Mouse (Mus musculus): Measurements from ENCODE around the gene Rsph1. TPM values are rescaled to one million over a fixed set of nuclear protein-coding genes. Genes with fewer than 3 reads are reported as not detected.

The Rsph1 gene
- polyA plus RNA-seq, 1 experiment from 2014 or later, result 1.6 TPM

DNA sequence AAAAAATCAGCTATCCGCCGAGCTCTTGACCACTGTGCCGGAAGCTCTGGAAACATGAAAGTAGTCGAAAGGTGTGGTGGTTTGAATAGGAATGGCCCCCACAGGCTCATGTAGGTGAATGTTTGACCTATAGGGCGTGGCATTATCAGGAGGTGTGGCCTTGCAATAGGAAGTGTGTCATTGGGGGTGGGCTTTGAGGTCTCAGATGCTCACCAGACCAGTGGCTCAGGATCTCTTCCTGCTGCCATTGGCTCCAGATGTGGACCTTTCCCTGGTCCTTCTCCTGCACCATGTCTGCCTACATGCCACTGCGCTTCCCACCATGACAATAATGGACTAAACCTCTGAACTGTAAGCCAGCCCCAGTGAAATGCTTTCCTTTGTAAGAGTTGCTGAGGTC, 65.3 kb downstream of the Rsph1 start:
- Histone ChIP-seq H3K27me3 (replicated peaks) (no peaks in the 10 kb centered on the region), H3K9ac (no peak overlapping the region), H3K27ac (no peak overlapping the region), H3K36me3 (no peaks in the 10 kb centered on the region), H3K4me2 (no peak overlapping the region), H3K9me3 (no peaks in the 10 kb centered on the region), H3K4me1 (0 out of 2 replicates have a peak, but pooled peaks cover 5% of the 10 kb centered on the region), H3K4me3 (replicated peaks) (no peak overlapping the region)
- ATAC-seq (ENCODE audit: insufficient read depth, low FRiP score, low read depth), result no peak
- WGBS, result 88% methylated on average over 6 of the region's 6 CpGs

DNA sequence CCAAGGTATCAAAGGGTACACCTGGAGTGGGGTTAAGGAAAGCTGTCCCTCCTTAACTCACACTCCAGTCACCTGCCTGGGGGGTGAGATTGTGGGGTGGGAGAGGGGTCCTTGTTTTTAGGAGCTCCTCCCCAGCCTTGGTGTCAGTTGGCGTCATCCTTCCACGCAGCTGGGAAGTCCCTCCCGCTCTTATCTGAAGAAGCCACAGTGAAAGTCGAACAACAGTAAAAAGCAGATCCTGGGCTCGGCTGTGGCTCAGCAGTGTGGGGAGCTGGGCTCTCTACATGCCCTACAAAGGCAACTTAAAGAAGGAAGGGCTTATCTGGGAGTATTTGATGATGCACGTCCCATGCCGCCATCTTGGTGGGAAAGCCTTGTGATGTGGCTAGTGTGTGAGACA, 66.9 kb downstream of the Rsph1 start:
- 85% methylated on average over 7 of the region's 7 CpGs for WGBS
- Histone ChIP-seq H3K27ac (no peak overlapping the region), H3K9me3 (no peaks in the 10 kb centered on the region), H3K4me2 (no peak overlapping the region), H3K4me3 (replicated peaks) (no peak overlapping the region), H3K27me3 (replicated peaks) (no peaks in the 10 kb centered on the region), H3K9ac (no peak overlapping the region), H3K36me3 (no peaks in the 10 kb centered on the region), H3K4me1 (no peaks in the 10 kb centered on the region)
- no peak for ATAC-seq (ENCODE audit: insufficient read depth, low FRiP score, low read depth)

DNA sequence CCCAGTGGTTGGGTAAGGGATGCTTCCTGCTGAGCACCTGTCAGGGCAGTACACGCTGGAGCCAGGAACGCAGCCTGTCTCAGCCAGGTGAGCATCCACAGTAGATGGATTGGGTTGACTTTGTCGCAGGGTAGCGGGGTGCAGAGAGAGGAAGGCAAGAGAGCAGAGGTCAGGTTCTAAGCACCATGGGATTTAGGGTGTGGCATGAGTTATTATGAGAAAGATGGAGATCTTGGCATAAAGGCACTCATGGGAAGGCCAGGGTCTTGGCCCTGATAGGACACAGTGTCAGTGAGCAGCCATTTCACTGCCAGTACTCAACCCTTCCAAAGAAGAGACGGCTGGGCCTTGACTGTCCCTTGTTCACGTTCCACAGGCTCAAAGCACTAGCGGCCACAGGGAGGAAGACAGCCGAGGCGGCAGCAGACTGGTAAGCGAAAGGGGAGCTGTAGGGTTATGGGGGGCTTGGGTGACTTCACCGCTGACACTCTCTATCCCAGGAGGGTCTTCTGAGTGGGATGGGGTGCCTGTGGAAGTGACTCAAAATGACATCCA, 67.7 kb downstream of the Rsph1 start:
- Histone ChIP-seq H3K4me2 (no peak overlapping the region), H3K4me3 (replicated peaks) (no peak overlapping the region), H3K9me3 (no peaks in the 10 kb centered on the region), H3K4me1 (no peaks in the 10 kb centered on the region), H3K36me3 (no peaks in the 10 kb centered on the region), H3K27ac (no peak overlapping the region), H3K27me3 (replicated peaks) (no peaks in the 10 kb centered on the region), H3K9ac (no peak overlapping the region)
- ATAC-seq (ENCODE audit: insufficient read depth, low FRiP score, low read depth), result no peak
- 89% methylated on average over 11 of the region's 11 CpGs for WGBS

DNA sequence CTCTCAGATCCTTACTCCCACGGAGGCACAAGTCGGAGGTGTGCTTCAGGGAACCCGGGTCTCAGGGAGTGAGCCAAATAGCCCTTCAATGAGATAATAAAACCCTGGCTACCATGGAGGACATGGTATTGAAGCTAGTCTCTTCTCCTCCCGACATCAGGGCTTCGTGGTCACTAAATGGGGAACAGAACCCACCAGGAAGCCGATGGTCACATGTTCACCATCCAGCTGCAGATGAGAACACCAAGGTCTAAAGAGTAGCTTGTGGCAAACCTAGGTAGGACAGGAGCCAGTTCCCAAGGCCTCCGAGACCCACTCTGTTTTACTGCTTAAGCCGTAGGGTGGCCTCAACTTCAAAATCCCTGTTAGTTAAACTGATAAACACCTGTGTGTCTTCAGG, 68.5 kb downstream of the Rsph1 start:
- Histone ChIP-seq H3K4me1 (no peaks in the 10 kb centered on the region), H3K9me3 (no peaks in the 10 kb centered on the region), H3K27me3 (replicated peaks) (no peaks in the 10 kb centered on the region), H3K36me3 (no peaks in the 10 kb centered on the region), H3K27ac (no peak overlapping the region), H3K4me3 (replicated peaks) (no peak overlapping the region), H3K4me2 (no peak overlapping the region), H3K9ac (no peak overlapping the region)
- 85% methylated on average over 8 of the region's 8 CpGs for WGBS
- no peak for ATAC-seq (ENCODE audit: insufficient read depth, low FRiP score, low read depth)

DNA sequence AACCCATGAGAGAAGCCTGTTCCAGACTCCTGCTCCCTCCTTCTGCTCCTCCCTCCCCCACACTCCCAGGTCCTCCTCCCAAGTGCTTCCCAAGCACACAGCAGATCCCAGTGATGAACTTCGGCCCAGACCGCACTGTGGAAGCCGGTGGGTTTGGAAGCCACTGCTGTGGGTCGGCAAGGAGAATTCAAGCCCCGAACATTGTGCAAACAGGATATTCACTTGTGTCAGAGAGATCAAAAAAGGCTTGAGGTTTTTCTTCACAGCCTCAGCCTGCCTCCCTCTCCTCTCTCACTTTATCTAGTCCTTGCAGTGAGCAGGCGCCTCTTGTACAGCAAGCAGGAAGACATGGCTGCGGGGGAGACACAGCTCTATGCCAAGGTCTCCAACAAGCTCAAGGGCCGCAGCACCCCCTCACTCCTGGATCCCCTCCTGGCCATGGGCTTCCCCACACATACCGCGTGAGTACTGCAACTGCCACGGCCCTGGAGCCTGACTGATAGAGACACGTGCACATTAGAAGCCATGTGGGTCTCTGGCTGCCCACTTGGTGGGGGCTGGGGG, 69.3 kb downstream of the Rsph1 start, which contains the start of gene Ubash3a:
Gene Ubash3a, plus strand, starts transcription at position 103 of the 564 bp plus-strand sequence.
- 55% methylated on average over 12 of the region's 12 CpGs for WGBS
- no peak within 1 kb of the TSS for H3K27ac ChIP-seq
- H3K4me3 ChIP-seq (replicated peaks), result no peak within 1 kb of the TSS
- no peaks in the 10 kb centered on the region for H3K27me3 ChIP-seq (replicated peaks)
- no peaks in the 10 kb centered on the region for H3K4me1 ChIP-seq
- no peak within 1 kb of the TSS for H3K9ac ChIP-seq
- no peak for ATAC-seq (ENCODE audit: insufficient read depth, low FRiP score, low read depth)
- no peaks in the 10 kb centered on the region for H3K36me3 ChIP-seq
- no peaks in the 10 kb centered on the region for H3K9me3 ChIP-seq
- no peak within 1 kb of the TSS for H3K4me2 ChIP-seq

Other genes starting within 250 kb of the Rsph1 start
- gene Abcg1, start 219.7 kb downstream of the Rsph1 start, polyA plus RNA-seq (2015; fragmentation: Nextera tagmentation; extraction: Ambion mirVana), result 7.7 and 8.4 TPM in 2 replicates
- gene Tff3, start 147.7 kb downstream of the Rsph1 start, polyA plus RNA-seq (2015; fragmentation: Nextera tagmentation; extraction: Ambion mirVana), result 141 and 168 TPM in 2 replicates
- 39.1 and 51.9 TPM in 2 replicates for gene Tff2, start 133.1 kb downstream of the Rsph1 start, polyA plus RNA-seq (2015; fragmentation: Nextera tagmentation; extraction: Ambion mirVana)
- 95.6 and 131 TPM in 2 replicates for gene Tff1, start 112.1 kb downstream of the Rsph1 start, polyA plus RNA-seq (2015; fragmentation: Nextera tagmentation; extraction: Ambion mirVana)
- gene Tmprss3, start 78.4 kb downstream of the Rsph1 start, polyA plus RNA-seq (2015; fragmentation: Nextera tagmentation; extraction: Ambion mirVana), result 0.36 and 0.49 TPM in 2 replicates
- 0.89 and 1.2 TPM in 2 replicates for gene Ubash3a, start 69.5 kb downstream of the Rsph1 start, polyA plus RNA-seq (2015; fragmentation: Nextera tagmentation; extraction: Ambion mirVana)
- gene Slc37a1, start 9.4 kb upstream of the Rsph1 start, polyA plus RNA-seq (2015; fragmentation: Nextera tagmentation; extraction: Ambion mirVana), result 12.7 and 14.9 TPM in 2 replicates
- gene Pde9a, start 108.8 kb upstream of the Rsph1 start, polyA plus RNA-seq (2015; fragmentation: Nextera tagmentation; extraction: Ambion mirVana), result 31.8 and 36.6 TPM in 2 replicates
- gene Wdr4, start 242.6 kb upstream of the Rsph1 start, polyA plus RNA-seq (2015; fragmentation: Nextera tagmentation; extraction: Ambion mirVana), result 40.1 and 42.4 TPM in 2 replicates
- 308 and 337 TPM in 2 replicates for gene Ndufv3, start 242.7 kb upstream of the Rsph1 start, polyA plus RNA-seq (2015; fragmentation: Nextera tagmentation; extraction: Ambion mirVana)

All from stomach, embryonic 15.5 days (tissue).